Mouse (Mus musculus): ENCODE results near the gene Stum.
"Not testable (repeated sequence)": the region's sequence is repeated elsewhere in the genome, so short reads cannot be mapped to it uniquely, and the experiment has no call there.

Gene Stum

DNA sequence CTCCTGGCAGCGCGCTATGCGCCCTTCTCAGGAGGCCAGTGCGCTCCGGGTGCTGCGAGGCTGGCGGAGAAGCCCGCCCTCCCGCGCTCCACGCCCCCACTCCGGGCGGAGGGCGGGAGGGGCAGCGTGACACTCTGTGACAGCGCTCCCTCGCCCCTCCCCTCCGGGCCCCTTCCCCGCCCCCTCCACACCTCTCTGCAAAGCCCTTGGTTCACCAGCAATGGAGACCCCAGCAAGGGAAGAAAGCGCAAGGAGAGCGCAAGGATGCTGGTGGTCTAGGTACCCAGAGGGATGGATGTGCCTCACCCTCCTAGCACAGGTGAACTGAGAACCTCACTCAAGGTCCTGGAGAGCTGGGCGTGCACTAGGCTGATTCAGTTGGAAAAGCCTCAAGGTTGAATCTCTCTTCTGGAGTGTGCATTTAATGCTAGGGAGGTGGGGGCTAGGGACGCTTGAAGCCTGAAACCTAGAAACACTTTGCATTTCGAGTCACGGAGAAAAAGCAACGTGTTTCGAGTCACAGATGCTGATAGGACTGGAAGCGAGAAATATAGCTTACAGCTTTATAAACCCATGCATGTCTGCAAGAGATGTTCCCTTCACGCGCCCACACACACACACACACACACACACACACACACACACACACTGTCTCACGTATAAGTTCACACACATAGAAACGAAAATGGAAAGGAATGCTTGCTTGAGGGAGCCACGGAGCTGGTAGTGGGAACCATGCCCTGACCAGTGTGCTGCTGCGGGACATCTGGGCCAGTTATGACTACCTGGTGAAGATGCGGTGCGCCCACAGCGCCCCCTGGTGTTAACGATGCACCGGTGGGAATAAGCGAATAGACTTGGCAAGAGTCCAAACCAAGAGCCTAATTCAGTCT lies at the start of gene Stum:
Gene Stum, minus strand, starts transcription at position 106 of the 893 bp plus-strand sequence.
- peak; percentile 82 to 91 for DNase-seq

- no peak for DNase-seq
Observed at GRCm38 (mm10) chr1:180532671-180533070, 49.4 kb upstream of the Stum start.

DNA sequence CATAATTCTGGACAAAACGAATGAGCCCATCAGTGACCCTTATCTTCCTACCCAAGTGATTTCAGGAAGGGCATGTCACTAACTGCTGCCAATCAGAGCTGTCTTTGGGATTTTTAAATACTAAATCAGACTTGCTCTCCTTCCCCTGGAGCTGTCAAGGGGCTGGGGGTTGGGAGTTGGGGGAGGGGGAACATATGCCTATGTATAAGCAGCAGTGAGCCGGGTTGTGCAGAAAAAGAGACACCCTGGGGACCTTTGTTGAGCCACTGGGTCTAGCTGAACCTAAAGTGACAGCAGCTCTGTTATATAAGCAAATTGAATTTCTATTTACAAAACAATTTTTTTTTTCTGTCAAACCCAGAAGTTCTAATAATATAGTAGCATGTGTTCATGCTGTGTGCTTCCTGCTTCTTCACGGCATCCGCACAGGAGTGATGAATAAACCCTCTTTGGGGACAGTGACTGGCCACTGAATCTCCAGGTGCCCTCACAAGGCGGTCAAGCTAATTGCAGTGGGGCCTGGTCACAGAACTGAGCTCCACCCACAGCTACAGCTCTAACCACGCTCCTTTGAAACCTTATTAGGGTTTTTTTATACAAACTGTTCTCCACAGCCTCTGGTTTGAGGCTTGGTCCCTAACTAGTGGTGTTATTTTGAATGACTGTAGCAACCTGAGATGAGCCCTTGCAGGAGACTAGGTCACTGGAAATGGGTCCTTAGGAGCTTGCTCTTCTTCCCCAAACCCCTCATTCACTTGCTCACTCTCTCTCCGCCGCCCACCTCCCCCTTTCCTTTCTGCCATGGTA lies 47.4 kb upstream of the Stum start:
- DNase-seq, result no peak

- no peak for DNase-seq
Observed at GRCm38 (mm10) chr1:180529847-180530246, 46.5 kb upstream of the Stum start.

DNA sequence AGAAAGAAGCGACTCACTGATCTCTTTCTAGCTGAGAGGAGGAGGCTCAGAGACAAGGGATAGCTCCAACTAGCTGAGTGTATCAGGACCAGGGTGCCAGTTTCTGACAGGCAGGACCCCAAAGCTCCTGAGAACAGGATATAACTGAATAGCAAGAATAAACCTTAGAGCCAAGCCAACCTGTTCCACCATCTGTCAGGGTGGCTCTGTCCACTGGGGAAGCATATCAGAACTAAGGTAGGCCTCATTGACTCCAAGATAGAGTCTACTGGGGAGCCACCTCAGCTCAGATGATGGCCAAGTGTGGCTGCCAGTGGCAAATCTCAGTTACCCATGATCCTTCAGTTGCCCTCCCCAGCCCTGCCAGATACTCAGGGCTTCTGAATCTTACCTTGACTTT lies 42.0 kb upstream of the Stum start:
- no peak for DNase-seq

GRCm38 (mm10) chr1:180523320-180523719 lies 40.0 kb upstream of the Stum start:
- DNase-seq, result no peak

DNA sequence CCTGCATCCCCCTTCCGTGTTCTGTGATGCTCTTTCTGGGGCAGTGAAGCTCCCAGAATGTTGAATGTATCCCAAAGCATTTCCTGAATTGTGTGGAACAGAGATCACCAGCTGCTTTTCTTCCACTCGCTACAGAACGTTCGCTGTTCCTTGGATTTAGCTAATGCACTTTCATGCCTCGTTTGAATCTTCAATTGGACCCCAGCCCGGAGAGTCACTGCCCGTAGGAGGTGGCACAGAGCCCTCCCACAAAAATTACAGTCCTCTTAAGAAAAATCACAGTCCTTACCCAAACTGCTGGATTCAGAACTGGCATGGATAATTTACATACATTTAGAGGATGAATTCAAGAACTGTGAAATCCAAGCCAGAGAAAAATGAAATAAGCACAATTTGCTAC lies 36.9 kb upstream of the Stum start:
- no peak for DNase-seq

DNA sequence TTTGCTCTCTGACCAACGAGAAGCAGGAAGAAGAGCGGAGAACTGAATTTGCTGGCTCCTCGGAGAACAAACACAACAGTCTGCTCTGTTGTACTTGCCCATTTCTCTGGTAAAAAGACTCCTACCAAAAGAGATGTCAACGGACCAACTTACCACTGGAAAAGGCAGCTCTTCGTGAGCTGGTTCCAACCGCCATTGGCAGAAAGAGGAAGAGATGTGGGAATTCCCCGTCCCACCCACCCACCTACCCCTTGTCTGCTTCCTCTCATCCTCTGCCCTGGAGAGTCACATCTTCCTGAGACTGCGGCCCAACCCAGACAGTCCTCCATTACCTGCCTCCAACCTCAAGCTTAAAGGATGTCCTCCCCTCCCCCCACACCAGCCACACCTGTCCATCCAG lies 36.2 kb upstream of the Stum start:
- DNase-seq, result no peak

DNA sequence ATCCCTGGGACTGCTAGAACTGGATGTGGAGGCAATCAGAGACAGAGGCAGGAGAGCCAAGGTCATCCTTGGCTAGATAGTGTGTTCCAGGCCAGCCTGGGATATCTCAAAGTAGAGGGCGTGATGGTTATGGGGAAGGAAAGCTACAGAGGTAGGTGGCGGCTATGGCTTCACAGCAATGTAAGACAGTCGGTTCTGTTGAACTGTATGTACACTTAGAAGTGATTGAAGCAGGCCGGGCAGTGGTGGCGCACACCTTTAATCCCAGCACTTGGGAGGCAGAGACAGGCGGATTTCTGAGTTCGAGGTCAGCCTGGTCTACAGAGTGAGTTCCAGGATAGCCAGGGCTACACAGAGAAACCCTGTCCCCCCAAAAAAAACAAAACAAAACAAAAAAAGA lies 35.6 kb upstream of the Stum start:
- DNase-seq, result not testable (repeated sequence)

- no peak for DNase-seq
Observed at GRCm38 (mm10) chr1:180518412-180518811, 35.1 kb upstream of the Stum start.

GRCm38 (mm10) chr1:180517390-180518054 lies 34.2 kb upstream of the Stum start:
- no peak for DNase-seq

GRCm38 (mm10) chr1:180514077-180514476 lies 30.8 kb upstream of the Stum start:
- no peak for DNase-seq

DNA sequence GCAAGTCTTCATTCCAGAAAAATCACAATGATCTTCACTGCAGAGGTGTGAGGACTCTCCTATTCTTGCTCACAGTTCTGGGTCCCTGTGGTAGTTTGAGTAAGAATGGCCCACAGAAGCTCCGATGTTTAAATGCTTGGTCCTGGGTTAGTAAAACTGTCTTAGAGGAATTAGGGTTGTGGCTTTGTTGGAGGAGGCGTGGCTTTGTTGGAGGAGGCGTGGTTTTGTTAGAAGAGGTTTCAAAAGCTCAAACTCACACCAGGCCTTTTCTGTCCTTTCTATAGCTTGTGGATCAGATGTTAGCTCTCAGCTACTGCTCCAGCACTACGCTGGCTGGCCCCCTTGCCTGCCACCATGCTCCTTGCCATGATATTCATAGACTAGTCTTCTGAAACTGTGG lies 27.6 kb upstream of the Stum start:
- peak; percentile 55 to 68 for DNase-seq

DNA sequence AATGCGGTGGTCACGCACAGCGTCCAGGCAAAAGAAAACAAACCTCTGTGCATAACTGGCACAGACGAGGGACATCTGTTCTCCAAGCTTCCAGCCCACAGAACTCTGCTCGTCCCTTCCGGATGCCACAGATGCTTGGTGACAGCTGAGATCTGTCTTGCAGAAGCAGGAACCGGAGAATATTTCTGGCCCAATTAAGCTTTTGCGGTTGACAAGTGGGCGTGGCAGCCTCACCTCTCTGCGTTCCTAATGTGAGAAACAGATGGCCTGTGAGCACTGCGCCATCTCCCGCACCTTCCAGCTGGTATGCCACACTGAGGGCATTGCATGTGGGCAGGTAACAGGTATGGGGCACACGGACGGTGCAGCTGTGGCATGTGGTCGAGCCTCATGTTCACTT lies 27.1 kb upstream of the Stum start:
- peak; percentile 74 to 82 for DNase-seq

GRCm38 (mm10) chr1:180508662-180509061 lies 25.4 kb upstream of the Stum start:
- no peak for DNase-seq

DNA sequence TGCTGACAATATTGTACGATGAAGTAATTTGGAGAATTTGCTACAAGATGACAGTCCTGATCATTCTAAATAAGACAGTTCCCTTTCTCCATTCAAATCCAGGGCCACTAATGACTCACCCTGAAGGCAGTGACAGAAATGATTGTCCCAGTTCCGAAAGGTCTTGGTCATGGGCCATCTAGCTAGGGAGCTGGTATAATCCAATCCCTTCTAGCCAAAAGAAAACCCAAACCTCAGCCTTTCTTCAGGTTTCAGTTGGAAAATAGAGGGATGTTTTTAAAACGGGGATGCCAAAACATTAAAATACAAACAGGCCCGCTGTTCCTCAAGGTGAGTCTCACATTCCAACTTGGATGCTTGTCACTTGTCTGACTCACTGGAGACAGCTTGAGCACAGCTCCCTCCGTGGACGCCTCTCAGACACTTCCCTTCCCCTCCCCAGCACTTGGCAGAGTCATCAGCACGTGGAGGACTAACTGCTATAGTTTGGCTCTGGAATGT lies 24.0 kb upstream of the Stum start:
- no peak for DNase-seq

DNA sequence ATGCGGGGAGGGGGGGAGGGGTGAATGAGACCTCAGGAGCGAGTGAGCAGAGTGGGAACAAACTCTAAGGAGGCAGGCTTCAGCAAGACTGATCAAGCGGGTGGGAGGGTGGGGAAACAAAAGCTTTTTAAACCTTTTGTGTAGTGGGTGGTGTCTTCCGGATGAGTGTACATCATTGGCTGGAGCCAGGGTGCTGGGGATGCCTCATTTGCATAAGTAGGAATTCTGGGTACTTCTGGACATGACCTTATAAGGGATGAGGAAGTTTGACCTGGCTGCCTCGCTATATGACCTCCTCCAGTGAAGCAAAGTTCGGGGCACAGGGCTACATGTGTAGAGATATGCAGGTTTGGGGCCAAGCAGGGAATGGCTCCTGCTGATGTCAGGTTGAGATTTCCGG lies 23.0 kb upstream of the Stum start:
- DNase-seq, result no peak

DNA sequence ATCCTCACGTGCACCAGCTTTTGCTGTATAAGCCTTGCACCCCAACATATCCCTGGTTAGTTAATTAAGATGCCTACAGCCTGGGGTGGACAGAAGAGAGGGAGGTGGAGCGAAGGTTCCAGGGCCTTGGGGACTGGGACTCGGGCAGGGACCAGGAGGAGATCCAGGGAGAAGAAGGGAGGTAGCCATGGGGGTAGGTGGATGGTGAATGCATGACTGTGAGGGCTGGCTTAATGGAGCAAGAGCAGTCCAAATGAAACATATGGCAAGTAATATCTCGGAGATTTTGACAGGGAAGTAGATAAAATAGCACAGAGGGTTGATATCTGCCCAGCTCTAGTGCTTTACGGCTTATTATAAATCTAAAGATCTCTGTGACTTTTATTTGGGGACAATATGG lies 21.6 kb upstream of the Stum start:
- no peak for DNase-seq

DNA sequence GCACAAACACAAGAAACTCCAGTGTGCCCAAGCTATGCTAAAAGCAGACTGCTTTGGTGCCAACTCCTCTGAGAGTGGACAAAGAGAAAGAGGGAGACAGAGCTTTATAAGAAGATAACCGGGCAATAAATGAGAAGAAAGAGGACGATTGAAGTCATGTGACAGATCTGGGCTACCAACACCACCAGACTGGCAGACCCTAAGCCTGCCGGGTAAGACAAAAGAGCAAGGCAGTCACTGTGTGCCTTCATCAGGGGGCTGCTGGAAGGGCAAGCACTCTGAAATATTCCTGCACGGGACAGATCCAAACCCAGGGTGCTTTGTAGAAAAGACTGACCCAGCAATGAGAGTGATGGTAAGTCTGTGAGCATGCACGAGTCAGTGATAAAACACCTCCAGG lies 20.2 kb upstream of the Stum start:
- DNase-seq, result no peak

DNA sequence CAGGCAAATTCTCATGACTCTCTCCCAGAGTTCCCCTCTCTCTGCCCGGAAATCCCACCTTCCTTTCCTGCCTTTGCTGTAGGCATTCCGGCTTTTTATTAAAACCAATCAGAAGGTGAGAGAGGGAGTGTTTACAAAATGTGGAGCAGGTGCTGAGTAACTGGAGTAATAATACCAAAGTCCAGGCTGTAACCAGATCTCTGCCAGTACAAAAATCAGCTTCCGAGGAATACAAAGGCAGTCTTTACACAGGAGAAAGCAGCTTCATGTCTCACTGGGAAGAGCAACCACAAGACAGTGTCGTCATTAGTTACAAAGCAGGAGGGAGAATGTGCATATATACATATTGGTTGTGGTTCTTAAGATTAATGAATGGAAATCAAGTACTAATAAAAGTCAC lies 19.3 kb upstream of the Stum start:
- no peak for DNase-seq

DNA sequence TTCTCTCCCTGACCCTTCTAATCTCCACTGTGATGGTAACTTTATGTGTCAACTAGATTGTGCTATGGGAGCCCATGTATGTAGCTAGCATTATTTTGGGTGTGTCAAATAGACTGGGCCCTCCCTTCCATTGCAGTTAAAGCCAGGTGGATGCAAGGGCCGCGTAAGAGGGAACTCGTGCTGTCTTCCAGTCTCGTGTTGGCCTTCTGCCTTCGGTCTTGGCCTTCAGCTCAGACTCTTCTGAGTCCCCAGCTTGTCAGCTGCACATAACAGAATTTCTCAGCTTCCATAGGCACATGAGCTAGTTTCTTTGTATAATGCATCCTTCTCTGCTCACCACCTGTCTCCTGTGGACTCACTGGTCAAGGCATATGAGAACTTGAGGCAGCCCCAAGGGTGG lies 17.3 kb upstream of the Stum start:
- DNase-seq, result no peak

GRCm38 (mm10) chr1:180500218-180500617 lies 16.9 kb upstream of the Stum start:
- no peak for DNase-seq

DNA sequence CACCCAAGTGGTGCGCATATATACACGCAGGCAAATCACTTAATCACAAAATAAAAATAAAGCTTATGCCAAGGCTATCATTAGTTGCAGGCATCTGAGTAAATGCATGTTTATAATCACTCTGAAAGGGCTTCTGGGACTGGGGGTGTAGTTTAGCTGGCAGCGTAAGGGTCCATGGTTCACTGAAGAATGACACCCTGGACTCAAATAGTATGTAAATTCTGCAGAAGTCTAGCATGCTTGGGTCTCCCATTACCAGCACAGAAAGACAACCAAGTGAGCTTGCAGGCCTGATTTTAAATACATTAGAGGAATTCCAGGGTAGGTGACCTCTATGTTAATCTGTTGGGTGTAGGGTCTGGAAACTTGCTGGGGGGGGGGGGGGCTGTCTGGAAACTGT lies 16.5 kb upstream of the Stum start:
- DNase-seq, result no peak
